Mouse (Mus musculus) megakaryocyte, embryonic 14.5 days (primary cell): ENCODE results near the gene Adamtsl4. TPM values are rescaled to one million over a fixed set of nuclear protein-coding genes. Genes with fewer than 3 reads are reported as not detected.
"Not testable (repeated sequence)": the region's sequence is repeated elsewhere in the genome, so short reads cannot be mapped to it uniquely, and the experiment has no call there.

Source experiments
- H3K27me3 ChIP-seq: replicated peaks from 2 replicates; pipeline ENCODE3; 2012; ENCODE audit warnings: inconsistent platforms
- H3K36me3 ChIP-seq: replicated peaks from 2 replicates; pipeline ENCODE3; 2012; ENCODE audit warnings: low read length, inconsistent platforms, mixed read lengths
- H3K4me1 ChIP-seq: 2 replicates; pipeline ENCODE4 v1.6.1; 2012; ENCODE audit warnings: inconsistent platforms
- H3K4me3 ChIP-seq: replicated peaks from 2 replicates; pipeline ENCODE3; 2012; ENCODE audit warnings: moderate library complexity, mild to moderate bottlenecking, inconsistent platforms
- H3K9me3 ChIP-seq: 2 replicates; pipeline ENCODE4 v1.6.1; 2012; ENCODE audit warnings: inconsistent platforms
- FLI1 ChIP-seq: IDR thresholded peaks from 2 replicates; pipeline ENCODE4 v1.6.1; 2012; ENCODE audit warnings: low read length, inconsistent platforms, mixed read lengths
- GATA1 ChIP-seq: IDR thresholded peaks from 3 replicates; pipeline ENCODE4 v1.6.1; 2012; ENCODE audit warnings: mixed read lengths, low read length, inconsistent platforms, borderline replicate concordance
- polyA plus RNA-seq: library from polyadenylated mRNA; stranded (reverse); fragments of >175 nt; gene quantifications from 2 replicates; pipeline ENCODE4 v1.2.3, GENCODE M21; 2012; ENCODE audit warnings: low replicate concordance; ENCODE audit not compliant: insufficient read depth

Gene Adamtsl4
- polyA plus RNA-seq, 1 experiment: 0.83 TPM

DNA sequence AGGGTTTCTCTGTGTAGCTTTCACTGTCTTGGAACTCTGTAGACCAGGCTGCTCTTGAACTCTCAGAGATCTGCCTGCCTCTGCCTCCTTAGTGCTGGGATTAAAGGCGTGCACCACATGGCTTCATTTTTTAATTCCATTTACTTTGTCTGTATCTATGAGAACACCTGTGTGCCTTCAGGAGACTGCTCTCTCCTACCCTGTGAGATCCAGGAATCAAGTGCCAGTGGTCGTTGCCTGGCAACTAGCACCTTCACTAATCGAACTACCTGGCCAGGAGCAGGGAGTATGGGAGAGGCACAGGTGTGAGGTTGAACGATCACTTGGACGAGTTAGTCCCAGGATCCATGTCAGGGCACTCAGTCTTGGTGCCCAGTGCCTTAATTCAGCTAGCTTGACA is 16.5 kb downstream of the Adamtsl4 start:
- peaks cover 96% of the 10 kb centered on the region for H3K4me1 ChIP-seq
- H3K9me3 ChIP-seq: no peaks in the 10 kb centered on the region
- H3K27me3 ChIP-seq: no peaks in the 10 kb centered on the region
- H3K4me3 ChIP-seq: peak overlapping the region; percentile 64
- peaks cover 56% of the 10 kb centered on the region for H3K36me3 ChIP-seq
- TF ChIP-seq GATA1 (no peak), FLI1 (no peak)

DNA sequence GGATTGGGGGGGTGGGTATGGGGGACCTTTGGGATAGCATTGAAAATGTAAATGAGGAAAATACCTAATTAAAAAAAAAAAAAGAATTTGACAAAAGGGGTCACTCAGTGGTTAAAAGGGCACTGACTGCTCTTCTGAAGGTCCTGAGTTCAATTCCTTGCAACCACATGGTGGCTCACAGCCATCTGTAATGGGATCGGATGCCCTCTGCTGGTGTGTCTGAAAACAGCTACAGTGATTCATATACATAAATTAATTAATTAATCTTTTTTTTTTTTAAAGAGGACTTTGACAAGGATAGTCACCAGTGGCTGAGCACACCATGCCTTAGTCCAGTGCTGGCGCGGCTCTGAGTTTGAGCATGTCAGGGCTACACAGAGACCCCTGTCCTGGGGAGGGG is 17.3 kb downstream of the Adamtsl4 start:
- not testable (repeated sequence) for H3K27me3 ChIP-seq
- peaks cover 61% of the 10 kb centered on the region for H3K36me3 ChIP-seq

GRCm38 (mm10) chr3:95669309-95669665 is 18.4 kb downstream of the Adamtsl4 start:
- Histone ChIP-seq H3K36me3 (peaks cover 72% of the 10 kb centered on the region), H3K27me3 (no peaks in the 10 kb centered on the region), H3K9me3 (no peaks in the 10 kb centered on the region), H3K4me3 (peak overlapping the region; percentile 81), H3K4me1 (peaks cover 96% of the 10 kb centered on the region)
- TF ChIP-seq FLI1: no peak
- TF ChIP-seq GATA1: no peak

More for the DNA sequence above, 17.3 kb downstream of the Adamtsl4 start:
- H3K9me3 ChIP-seq, H3K4me3 ChIP-seq: not testable (repeated sequence)
- H3K4me1 ChIP-seq: peaks cover 96% of the 10 kb centered on the region

- no peaks in the 10 kb centered on the region for H3K9me3 ChIP-seq
- peaks cover 96% of the 10 kb centered on the region for H3K4me1 ChIP-seq
- TF ChIP-seq FLI1 (no peak), GATA1 (no peak)
- peak overlapping the region; percentile 81 for H3K4me3 ChIP-seq
- peaks cover 77% of the 10 kb centered on the region for H3K36me3 ChIP-seq
- no peaks in the 10 kb centered on the region for H3K27me3 ChIP-seq
These were observed 19.0 kb downstream of the Adamtsl4 start for GRCm38 (mm10) chr3:95668589-95669308.

- Histone ChIP-seq H3K36me3 (peaks cover 81% of the 10 kb centered on the region), H3K9me3 (no peaks in the 10 kb centered on the region), H3K27me3 (no peaks in the 10 kb centered on the region), H3K4me3 (peak overlapping the region; percentile 73), H3K4me1 (peaks cover 96% of the 10 kb centered on the region)
- TF ChIP-seq GATA1 (no peak), FLI1 (no peak)
These were observed 19.7 kb downstream of the Adamtsl4 start for GRCm38 (mm10) chr3:95668026-95668425.

DNA sequence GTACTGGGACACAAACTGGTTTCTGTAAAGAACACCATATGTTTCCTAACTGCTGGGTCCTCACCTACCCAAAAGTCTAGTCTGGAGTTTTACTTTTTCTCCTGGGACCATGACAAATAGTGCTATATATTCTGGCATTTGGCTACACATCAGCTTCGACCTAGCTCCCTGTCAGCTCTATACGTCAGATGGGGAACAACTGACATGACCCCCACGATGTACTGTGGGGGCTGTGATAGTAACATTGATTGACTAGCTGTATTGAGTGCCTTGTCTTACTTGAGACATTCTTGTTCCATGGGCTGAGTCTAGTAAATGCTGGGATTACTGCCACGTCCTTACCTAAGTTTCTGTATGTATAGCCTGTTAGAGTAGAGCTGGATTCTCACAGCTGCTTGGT is 20.2 kb downstream of the Adamtsl4 start:
- Histone ChIP-seq H3K27me3 (no peaks in the 10 kb centered on the region), H3K4me1 (peaks cover 96% of the 10 kb centered on the region), H3K36me3 (peaks cover 81% of the 10 kb centered on the region), H3K4me3 (peak overlapping the region; percentile 73), H3K9me3 (no peaks in the 10 kb centered on the region)
- TF ChIP-seq GATA1 (no peak), FLI1 (no peak)

DNA sequence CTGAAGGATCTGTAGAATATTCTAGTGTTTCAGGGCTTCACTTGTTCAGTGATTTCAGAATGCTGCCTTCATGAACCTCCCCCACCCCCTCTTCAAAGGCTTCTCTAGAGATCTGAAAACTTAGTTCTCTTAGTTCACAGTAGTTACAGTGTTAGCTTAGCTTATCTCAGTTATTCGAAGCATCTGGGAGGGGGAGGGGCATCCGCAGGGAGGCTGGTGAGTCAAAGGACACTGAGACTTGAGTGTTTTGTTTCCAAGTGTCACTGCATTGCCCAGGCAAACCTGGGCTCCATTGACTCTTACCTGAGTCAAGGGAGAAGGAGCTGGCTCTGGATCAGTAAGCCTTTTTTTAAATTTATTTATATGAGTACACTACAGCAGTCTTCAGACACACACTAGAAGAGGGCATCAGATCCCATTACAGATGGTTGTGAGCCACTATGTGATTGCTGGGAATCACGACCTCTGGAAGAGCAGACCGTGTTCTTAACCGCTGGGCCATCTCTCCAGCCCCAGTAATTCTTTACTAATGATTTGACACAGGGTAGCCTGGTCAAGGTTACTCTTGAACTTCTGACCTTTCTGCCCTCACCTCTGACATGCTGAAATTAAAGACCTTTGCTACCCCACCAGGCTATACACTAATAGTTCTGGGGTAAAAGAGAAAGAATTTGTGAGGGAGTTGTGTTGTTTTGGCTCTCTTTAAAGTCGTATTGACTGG is 21.4 kb downstream of the Adamtsl4 start:
- Histone ChIP-seq H3K36me3 (peaks cover 80% of the 10 kb centered on the region), H3K9me3 (no peaks in the 10 kb centered on the region), H3K4me3 (peak overlapping the region; percentile 38), H3K27me3 (no peaks in the 10 kb centered on the region), H3K4me1 (peaks cover 92% of the 10 kb centered on the region)
- TF ChIP-seq GATA1 (no peak), FLI1 (no peak)

DNA sequence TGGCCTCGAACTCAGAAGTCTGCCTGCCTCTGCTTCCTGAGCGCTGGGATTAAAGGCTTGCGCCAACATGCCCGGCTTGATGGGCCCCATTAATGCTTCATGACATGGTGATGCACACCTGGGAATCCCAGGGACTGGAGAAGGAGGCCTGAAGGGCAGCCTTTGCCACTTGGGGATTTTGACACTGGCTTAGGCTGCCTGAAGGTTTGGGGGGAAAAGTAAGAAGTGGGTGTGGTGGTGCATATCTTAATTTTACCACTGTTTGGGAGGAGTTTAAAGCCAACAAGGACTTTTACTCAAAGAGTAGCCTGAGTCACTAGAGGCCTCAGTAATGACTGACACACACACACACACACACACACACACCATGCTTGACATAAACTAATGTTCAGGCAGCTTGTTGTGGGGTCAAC is 22.8 kb downstream of the Adamtsl4 start:
- TF ChIP-seq GATA1 (no peak), FLI1 (no peak)
- Histone ChIP-seq H3K4me3 (peak overlapping the region; percentile 18), H3K9me3 (no peaks in the 10 kb centered on the region), H3K27me3 (no peaks in the 10 kb centered on the region), H3K36me3 (peaks cover 87% of the 10 kb centered on the region), H3K4me1 (peaks cover 83% of the 10 kb centered on the region)

DNA sequence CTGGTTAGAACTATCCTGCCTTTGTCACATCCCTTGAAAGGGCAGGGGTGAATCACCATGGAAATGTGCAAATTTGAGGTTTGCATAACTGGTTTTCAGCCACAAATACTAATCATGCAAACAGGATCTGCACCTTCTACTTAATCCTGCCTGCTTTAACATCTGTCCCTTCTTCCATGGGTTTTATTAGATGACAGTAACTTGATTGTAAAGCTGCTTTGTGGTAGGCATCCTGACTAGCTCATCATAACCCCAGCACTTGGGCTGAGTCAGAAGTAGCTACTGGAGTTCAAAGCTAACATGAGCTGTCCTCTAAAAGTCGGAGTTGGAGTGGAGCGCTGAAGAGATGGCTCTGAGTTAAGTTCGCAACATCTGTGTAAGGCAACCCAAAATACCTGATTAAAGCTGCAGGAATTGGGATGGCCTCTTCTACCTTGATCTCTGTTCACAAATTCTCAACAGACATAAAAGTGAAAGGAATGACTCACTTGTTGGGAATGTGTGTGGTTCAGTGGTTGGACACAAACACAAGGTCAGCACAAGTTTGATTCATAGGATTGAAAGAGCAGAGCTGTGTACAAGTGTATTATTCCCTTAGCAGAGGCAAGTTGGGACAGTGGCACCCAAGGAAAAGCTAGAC is 23.6 kb downstream of the Adamtsl4 start:
- H3K27me3 ChIP-seq: no peaks in the 10 kb centered on the region
- H3K4me3 ChIP-seq: peak overlapping the region; percentile 59
- TF ChIP-seq GATA1: no peak
- TF ChIP-seq FLI1: no peak
- no peaks in the 10 kb centered on the region for H3K9me3 ChIP-seq
- peaks cover 74% of the 10 kb centered on the region for H3K4me1 ChIP-seq
- H3K36me3 ChIP-seq: peaks cover 85% of the 10 kb centered on the region

- Histone ChIP-seq H3K27me3 (no peaks in the 10 kb centered on the region), H3K36me3 (peaks cover 80% of the 10 kb centered on the region), H3K9me3 (no peaks in the 10 kb centered on the region), H3K4me1 (peaks cover 68% of the 10 kb centered on the region), H3K4me3 (peak overlapping the region; percentile 80)
- no peak for TF ChIP-seq GATA1
- TF ChIP-seq FLI1: no peak
These were observed 24.2 kb downstream of the Adamtsl4 start for GRCm38 (mm10) chr3:95663486-95663885.
